ENCODE assay signal across 11 mouse cellular contexts in the genomic region with DNA sequence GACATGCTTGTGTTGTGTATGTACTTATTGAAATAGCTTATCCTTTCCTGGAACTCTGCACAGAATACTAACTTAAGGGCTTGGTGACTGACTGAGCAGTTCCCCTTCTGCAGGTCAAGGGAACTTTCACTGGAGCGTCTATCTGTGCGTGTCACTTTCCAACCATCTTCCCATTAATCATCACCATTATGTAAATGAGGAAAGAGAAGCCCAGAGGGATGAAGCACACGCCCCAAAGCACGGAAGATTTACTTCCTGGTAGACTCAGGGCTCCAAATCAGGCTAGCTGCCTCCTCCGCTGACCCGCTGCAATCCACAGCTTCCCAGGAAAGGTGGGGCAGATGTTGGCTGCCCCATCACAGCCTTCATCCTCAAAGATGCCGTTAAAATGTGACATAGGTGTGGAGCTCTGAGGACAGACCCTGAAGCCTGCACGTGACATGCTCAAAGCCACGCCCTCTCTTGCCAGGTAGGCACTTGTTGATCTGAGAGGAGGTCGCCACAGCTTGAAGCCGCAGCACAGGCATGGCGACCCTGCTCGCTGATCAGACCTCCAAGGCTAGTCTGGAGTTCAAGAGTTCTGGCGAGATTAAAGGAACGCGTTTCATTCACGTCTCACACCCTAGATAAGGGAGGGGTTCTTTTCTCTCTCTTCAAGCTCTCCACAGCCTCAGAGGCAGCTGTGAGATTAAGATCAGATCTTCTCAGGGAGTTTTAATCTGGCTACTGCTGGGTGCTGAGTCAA. TPM values are rescaled to one million over a fixed set of nuclear protein-coding genes. Genes with fewer than 3 reads are reported as not detected.
DNase-seq lines count a peak whose midpoint lies in the region; ATAC-seq and TF ChIP-seq lines count a peak whose summit lies in the region.
"Had no signal": no experiment of that assay in that cellular context is flagged by ENCODE, and none has a peak within 500 bp of the region (broad histone marks: within the 10 kb centered on the region; RNA-seq: fewer than 3 reads in every experiment).

No protein-coding gene starts in this region.

- no peaks in the 10 kb centered on the region for H3K4me1 ChIP-seq in forebrain, postnatal 0 days (ENCODE audit: insufficient read depth)
- no peaks in the 10 kb centered on the region for H3K4me1 ChIP-seq in forebrain, embryonic 14.5 days (ENCODE audit: control insufficient read depth, insufficient read depth, low read length)
- H3K4me1 ChIP-seq in midbrain, embryonic 12.5 days = no peaks in the 10 kb centered on the region
- no peaks in the 10 kb centered on the region for H3K4me1 ChIP-seq in midbrain, embryonic 16.5 days (ENCODE audit: control insufficient read depth, insufficient read depth, low read length)
- H3K4me1 ChIP-seq in hindbrain, embryonic 16.5 days (ENCODE audit: control insufficient read depth, insufficient read depth, low read depth, low read length) = no peaks in the 10 kb centered on the region
- 0 out of 2 replicates have a peak, but pooled peaks cover 4% of the 10 kb centered on the region for H3K4me1 ChIP-seq in neural tube, embryonic 15.5 days
- H3K4me1 ChIP-seq: neural tube, embryonic 12.5 days had no signal

- H3K9ac ChIP-seq in forebrain, postnatal 0 days = no peak overlapping the region
- H3K9ac ChIP-seq in forebrain, embryonic 14.5 days (ENCODE audit: low read length) = no peak overlapping the region
- H3K9ac ChIP-seq in midbrain, embryonic 12.5 days (replicated peaks) = no peak overlapping the region
- no peak overlapping the region for H3K9ac ChIP-seq in midbrain, embryonic 16.5 days (ENCODE audit: low read depth, low read length)
- no peak overlapping the region for H3K9ac ChIP-seq in hindbrain, embryonic 16.5 days (ENCODE audit: low read depth, low read length)
- no peak overlapping the region for H3K9ac ChIP-seq in neural tube, embryonic 15.5 days (replicated peaks)
- H3K9ac ChIP-seq: neural tube, embryonic 12.5 days had no signal

- TF ChIP-seq CTCF in forebrain, postnatal 0 days (IDR thresholded peaks at IDR 0.05; ENCODE audit: low read depth) = no peak
- TF ChIP-seq CTCF in layer of hippocampus, adult 2 months (conservative IDR thresholded peaks at IDR 0.05) = no peak

- no peak for DNase-seq in forebrain, postnatal 0 days
- no peak for DNase-seq in forebrain, embryonic 14.5 days (ENCODE audit: low spot score)
- no peak for DNase-seq in frontal cortex, postnatal 25 days (ENCODE audit: low spot score in 2 of 2)
- DNase-seq in layer of hippocampus, adult 2 months (ENCODE audit: low spot score in 2 of 2) = no peak
- DNase-seq: cerebellum, postnatal 14 days; gastrocnemius, adult 2 months had no signal

- no peaks in the 10 kb centered on the region for H3K27me3 ChIP-seq in forebrain, postnatal 0 days (ENCODE audit: insufficient read depth, low read length)
- H3K27me3 ChIP-seq in forebrain, embryonic 14.5 days (replicated peaks; ENCODE audit: control insufficient read depth, insufficient read depth, low read length) = no peaks in the 10 kb centered on the region
- H3K27me3 ChIP-seq in midbrain, embryonic 12.5 days = peaks cover 9% of the 10 kb centered on the region
- no peaks in the 10 kb centered on the region for H3K27me3 ChIP-seq in midbrain, embryonic 16.5 days (ENCODE audit: control insufficient read depth, insufficient read depth, low read depth, low read length)
- no peaks in the 10 kb centered on the region for H3K27me3 ChIP-seq in hindbrain, embryonic 16.5 days (replicated peaks; ENCODE audit: control insufficient read depth, insufficient read depth, low read length)
- H3K27me3 ChIP-seq in neural tube, embryonic 15.5 days (replicated peaks) = peaks cover 5% of the 10 kb centered on the region; the same call in 1 of the 2 replicates
- H3K27me3 ChIP-seq: neural tube, embryonic 12.5 days had no signal

- WGBS in forebrain, postnatal 0 days = 19% methylated on average over 17 of the region's 17 CpGs
- WGBS in forebrain, embryonic 14.5 days = 17% methylated on average over 17 of the region's 17 CpGs
- 21% methylated on average over 17 of the region's 17 CpGs for WGBS in midbrain, embryonic 12.5 days
- 19% methylated on average over 17 of the region's 17 CpGs for WGBS in midbrain, embryonic 16.5 days
- WGBS in hindbrain, embryonic 16.5 days = 18% methylated on average over 17 of the region's 17 CpGs
- 19% methylated on average over 17 of the region's 17 CpGs for WGBS in neural tube, embryonic 15.5 days

- no peak for ATAC-seq in forebrain, postnatal 0 days
- ATAC-seq in forebrain, embryonic 14.5 days = no peak
- ATAC-seq in midbrain, embryonic 12.5 days (ENCODE audit: low FRiP score, low read depth) = no peak
- no peak for ATAC-seq in midbrain, embryonic 16.5 days
- no peak for ATAC-seq in hindbrain, embryonic 16.5 days
- no peak for ATAC-seq in neural tube, embryonic 15.5 days (ENCODE audit: low FRiP score)

- no peaks in the 10 kb centered on the region for H3K9me3 ChIP-seq in forebrain, postnatal 0 days (ENCODE audit: low read length)
- no peaks in the 10 kb centered on the region for H3K9me3 ChIP-seq in forebrain, embryonic 14.5 days (replicated peaks; ENCODE audit: control insufficient read depth, low read length)
- no peaks in the 10 kb centered on the region for H3K9me3 ChIP-seq in midbrain, embryonic 12.5 days
- no peaks in the 10 kb centered on the region for H3K9me3 ChIP-seq in midbrain, embryonic 16.5 days (replicated peaks; ENCODE audit: control insufficient read depth, low read length, poor library complexity, severe bottlenecking)
- no peaks in the 10 kb centered on the region for H3K9me3 ChIP-seq in hindbrain, embryonic 16.5 days (ENCODE audit: control insufficient read depth, low read length)
- no peaks in the 10 kb centered on the region for H3K9me3 ChIP-seq in neural tube, embryonic 15.5 days (replicated peaks)
- H3K9me3 ChIP-seq: neural tube, embryonic 12.5 days had no signal

- H3K36me3 ChIP-seq in forebrain, postnatal 0 days (ENCODE audit: insufficient read depth) = no peaks in the 10 kb centered on the region
- H3K36me3 ChIP-seq in forebrain, embryonic 14.5 days (ENCODE audit: control insufficient read depth, insufficient read depth, low read length) = no peaks in the 10 kb centered on the region
- no peaks in the 10 kb centered on the region for H3K36me3 ChIP-seq in midbrain, embryonic 12.5 days
- no peaks in the 10 kb centered on the region for H3K36me3 ChIP-seq in midbrain, embryonic 16.5 days (ENCODE audit: control insufficient read depth, insufficient read depth, low read length)
- no peaks in the 10 kb centered on the region for H3K36me3 ChIP-seq in hindbrain, embryonic 16.5 days (ENCODE audit: control insufficient read depth, insufficient read depth, low read length)
- no peaks in the 10 kb centered on the region for H3K36me3 ChIP-seq in neural tube, embryonic 15.5 days
- H3K36me3 ChIP-seq: neural tube, embryonic 12.5 days had no signal

- H3K27ac ChIP-seq in forebrain, postnatal 0 days (ENCODE audit: low read depth, low read length) = no peak overlapping the region
- no peak overlapping the region for H3K27ac ChIP-seq in forebrain, embryonic 14.5 days (ENCODE audit: low read depth, low read length)
- H3K27ac ChIP-seq in midbrain, embryonic 12.5 days (replicated peaks) = no peak overlapping the region
- H3K27ac ChIP-seq in midbrain, embryonic 16.5 days (ENCODE audit: low read length) = no peak overlapping the region
- H3K27ac ChIP-seq in hindbrain, embryonic 16.5 days (ENCODE audit: low read depth, low read length) = no peak overlapping the region
- no peak overlapping the region for H3K27ac ChIP-seq in neural tube, embryonic 15.5 days (replicated peaks)
- H3K27ac ChIP-seq in layer of hippocampus, adult 2 months = no peak overlapping the region
- H3K27ac ChIP-seq: gastrocnemius, adult 2 months; neural tube, embryonic 12.5 days had no signal

- peak overlapping the region; percentile 23; the same call in 1 of the 2 replicates for H3K4me2 ChIP-seq in forebrain, postnatal 0 days (ENCODE audit: low read depth)
- H3K4me2 ChIP-seq in forebrain, embryonic 14.5 days (ENCODE audit: low read length) = no peak overlapping the region
- H3K4me2 ChIP-seq in midbrain, embryonic 12.5 days (replicated peaks) = peak overlapping the region; percentile 21; the same call in 1 of the 2 replicates
- H3K4me2 ChIP-seq in midbrain, embryonic 16.5 days (ENCODE audit: low read length) = no peak overlapping the region
- H3K4me2 ChIP-seq in hindbrain, embryonic 16.5 days (ENCODE audit: low read length) = peak overlapping the region; percentile 32
- peak overlapping the region; percentile 27 for H3K4me2 ChIP-seq in neural tube, embryonic 15.5 days
- H3K4me2 ChIP-seq: neural tube, embryonic 12.5 days had no signal

- no peak overlapping the region for H3K4me3 ChIP-seq in forebrain, postnatal 0 days (ENCODE audit: low read depth, low read length)
- H3K4me3 ChIP-seq in forebrain, embryonic 14.5 days (ENCODE audit: low read depth, low read length) = no peak overlapping the region
- H3K4me3 ChIP-seq in midbrain, embryonic 12.5 days = no peak overlapping the region
- H3K4me3 ChIP-seq in midbrain, embryonic 16.5 days (ENCODE audit: low read depth, low read length) = no peak overlapping the region
- H3K4me3 ChIP-seq in hindbrain, embryonic 16.5 days (ENCODE audit: low read length) = no peak overlapping the region
- no peak overlapping the region for H3K4me3 ChIP-seq in neural tube, embryonic 15.5 days (replicated peaks)
- H3K4me3 ChIP-seq in layer of hippocampus, adult 2 months = no peak overlapping the region
- H3K4me3 ChIP-seq: gastrocnemius, adult 2 months; neural tube, embryonic 12.5 days had no signal

RNA-seq across cellular contexts. Expression of gene Tsnax, which starts 21.7 kb away (rescaled TPM):
- total RNA-seq in forebrain, postnatal 0 days (2014; rRNA removed) = 86.3 and 111 TPM in 2 replicates
- 117 and 146 TPM in 2 replicates for polyA plus RNA-seq in forebrain, postnatal 0 days (2015; fragmentation: Nextera tagmentation; extraction: Ambion mirVana)
- 171 and 186 TPM in 2 replicates for polyA plus RNA-seq in forebrain, embryonic 14.5 days (2014; fragmentation: Nextera tagmentation; extraction: Ambion mirVana)
- 146 and 154 TPM in 2 replicates for polyA plus RNA-seq in midbrain, embryonic 12.5 days (2016; fragmentation: Nextera tagmentation; extraction: Ambion mirVana)
- 238 and 243 TPM in 2 replicates for polyA plus RNA-seq in midbrain, embryonic 16.5 days (2015; fragmentation: Nextera tagmentation; extraction: Ambion mirVana)
- 210 and 220 TPM in 2 replicates for polyA plus RNA-seq in hindbrain, embryonic 16.5 days (2015; fragmentation: Nextera tagmentation; extraction: Ambion mirVana)
- polyA plus RNA-seq in neural tube, embryonic 15.5 days (2015; fragmentation: Nextera tagmentation; extraction: Ambion mirVana) = 176 and 192 TPM in 2 replicates
- total RNA-seq in layer of hippocampus, adult 2 months (2021) = 100 to 1,000 TPM; 150 to 154 TPM

RNA-seq across cellular contexts. Expression of gene Egln1, which starts 42.0 kb away (rescaled TPM):
- total RNA-seq in forebrain, postnatal 0 days (2014; rRNA removed) = 42.9 and 48.5 TPM in 2 replicates
- polyA plus RNA-seq in forebrain, postnatal 0 days (2015; fragmentation: Nextera tagmentation; extraction: Ambion mirVana) = 13.7 and 15.6 TPM in 2 replicates
- 24.4 and 25.7 TPM in 2 replicates for polyA plus RNA-seq in forebrain, embryonic 14.5 days (2014; fragmentation: Nextera tagmentation; extraction: Ambion mirVana)
- polyA plus RNA-seq in midbrain, embryonic 12.5 days (2016; fragmentation: Nextera tagmentation; extraction: Ambion mirVana) = 17.3 and 17.8 TPM in 2 replicates
- polyA plus RNA-seq in midbrain, embryonic 16.5 days (2015; fragmentation: Nextera tagmentation; extraction: Ambion mirVana) = 15.6 and 17.8 TPM in 2 replicates
- polyA plus RNA-seq in hindbrain, embryonic 16.5 days (2015; fragmentation: Nextera tagmentation; extraction: Ambion mirVana) = 14.3 and 14.8 TPM in 2 replicates
- 15.7 and 16.4 TPM in 2 replicates for polyA plus RNA-seq in neural tube, embryonic 15.5 days (2015; fragmentation: Nextera tagmentation; extraction: Ambion mirVana)
- total RNA-seq in layer of hippocampus, adult 2 months (2021) = 10 to 100 TPM; 60.3 to 65.9 TPM

Comparison
In these comparisons a context has a peak if more than half of its experiments do, and no peak if none do; other contexts are left out.
1. H3K4me2 ChIP-seq: peak in forebrain, postnatal 0 days (single experiment), midbrain, embryonic 12.5 days (single experiment), hindbrain, embryonic 16.5 days (single experiment) and neural tube, embryonic 15.5 days (single experiment); none in forebrain, embryonic 14.5 days (single experiment) and midbrain, embryonic 16.5 days (single experiment).